Mouse (Mus musculus): ENCODE measurements around the gene Snrnp27. TPM values are rescaled to one million over a fixed set of nuclear protein-coding genes. Genes with fewer than 3 reads are reported as not detected.
A peak's percentile ranks its signal among the peaks of the same experiment; 100 is the strongest.

Gene Snrnp27
- total and polyA plus RNA-seq, 3 experiments, result 84.4 to 193 (median 87.0) TPM

DNA sequence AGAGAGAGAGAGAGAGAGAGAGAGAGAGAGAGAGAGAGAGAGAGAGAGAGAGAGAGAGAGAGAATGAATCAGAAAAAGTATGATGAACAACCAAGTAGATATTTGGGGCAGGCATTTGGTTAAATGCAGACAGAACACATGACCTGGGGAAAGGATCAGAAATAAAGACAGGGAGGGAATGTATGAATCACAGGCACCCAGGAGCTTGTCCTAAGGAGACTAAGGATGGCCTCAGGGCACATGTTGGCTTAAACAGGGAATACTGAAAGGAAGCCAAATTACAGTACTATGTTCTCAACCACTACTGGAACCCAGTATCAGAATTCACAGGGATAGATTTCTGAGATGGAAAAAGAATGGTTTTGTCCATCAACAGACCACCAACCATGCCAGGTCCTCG lies 2.6 kb upstream of the Snrnp27 start:
- no peak for DNase-seq (ENCODE audit: low spot score)
- Histone ChIP-seq H3K9me3 (replicated peaks) (no peaks in the 10 kb centered on the region), H3K27me3 (ENCODE audit: insufficient read depth, low read length) (no peaks in the 10 kb centered on the region), H3K36me3 (replicated peaks) (peaks cover 35% of the 10 kb centered on the region), H3K4me3 (ENCODE audit: low read depth, low read length) (no peak overlapping the region), H3K4me1 (ENCODE audit: insufficient read depth, low read depth, low read length) (peaks cover 28% of the 10 kb centered on the region)
- no peak for ATAC-seq (ENCODE audit: extremely low read depth, insufficient number of reproducible peaks, low FRiP score, poor library complexity, severe bottlenecking)
- TF ChIP-seq POLR2AphosphoS5 (IDR thresholded peaks at IDR 0.05; ENCODE audit: insufficient replicate concordance, low read depth, low read length) (no peak), CTCF (IDR thresholded peaks at IDR 0.05; ENCODE audit: low read depth, low read length) (no peak), TAL1 (conservative IDR thresholded peaks at IDR 0.05; ENCODE audit: low read depth, low read length) (no peak), GATA2 (IDR thresholded peaks at IDR 0.05; ENCODE audit: borderline replicate concordance, low read depth, low read length) (no peak), GATA1 (IDR thresholded peaks at IDR 0.05; ENCODE audit: borderline replicate concordance, low read length) (no peak)

DNA sequence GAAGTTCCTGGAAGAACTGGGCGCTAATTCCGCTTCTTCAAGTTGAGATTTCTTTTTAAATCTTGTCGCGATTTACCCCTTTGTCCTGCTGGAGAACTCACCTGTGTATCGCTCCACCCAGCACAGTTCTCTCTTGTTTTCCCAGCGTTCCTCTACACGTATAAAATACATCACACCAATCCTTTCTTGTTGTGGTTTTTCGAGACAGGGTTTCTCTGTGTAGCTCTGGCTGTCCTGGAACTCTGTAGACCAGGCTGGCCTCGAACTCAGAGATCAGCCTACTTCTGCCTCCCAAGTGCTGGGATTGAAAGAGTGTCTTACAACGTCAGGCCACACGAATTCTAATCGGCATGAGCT lies 311 bp upstream of the Snrnp27 start:
- Histone ChIP-seq H3K4me1 (ENCODE audit: insufficient read depth, low read depth, low read length) (peaks cover 24% of the 10 kb centered on the region), H3K9me3 (replicated peaks) (no peaks in the 10 kb centered on the region), H3K4me3 (ENCODE audit: low read depth, low read length) (peak overlapping the region; percentile 92), H3K27me3 (ENCODE audit: insufficient read depth, low read length) (no peaks in the 10 kb centered on the region), H3K36me3 (replicated peaks) (peaks cover 40% of the 10 kb centered on the region)
- ATAC-seq (ENCODE audit: extremely low read depth, insufficient number of reproducible peaks, low FRiP score, poor library complexity, severe bottlenecking) (no peak), DNase-seq (ENCODE audit: low spot score) (no peak)
- no peak for TF ChIP-seq POLR2AphosphoS5 (IDR thresholded peaks at IDR 0.05; ENCODE audit: insufficient replicate concordance, low read depth, low read length)
- TF ChIP-seq TAL1 (conservative IDR thresholded peaks at IDR 0.05; ENCODE audit: low read depth, low read length), result no peak
- no peak for TF ChIP-seq GATA1 (IDR thresholded peaks at IDR 0.05; ENCODE audit: borderline replicate concordance, low read length)
- no peak for TF ChIP-seq CTCF (IDR thresholded peaks at IDR 0.05; ENCODE audit: low read depth, low read length)
- TF ChIP-seq GATA2 (IDR thresholded peaks at IDR 0.05; ENCODE audit: borderline replicate concordance, low read depth, low read length), result no peak

DNA sequence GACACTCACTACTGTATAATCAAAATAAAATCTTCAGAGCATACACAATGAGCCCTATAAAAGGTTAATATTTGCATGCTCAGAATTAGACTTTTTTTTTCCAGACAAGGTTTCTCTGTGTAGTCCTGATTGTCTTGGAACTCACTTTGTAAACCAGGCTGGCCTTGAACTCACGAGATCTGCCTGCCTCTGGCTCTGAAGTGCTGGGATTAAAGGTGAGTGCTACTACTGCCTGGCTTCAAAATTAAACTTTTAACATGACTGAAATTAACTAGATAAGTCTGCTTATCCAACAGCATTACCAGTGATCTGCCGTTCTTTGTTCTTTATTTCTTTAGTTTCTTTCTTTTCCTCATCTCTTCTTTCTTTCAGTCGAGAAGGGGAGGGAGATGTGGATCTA lies 3.0 kb downstream of the Snrnp27 start:
- Histone ChIP-seq H3K9me3 (replicated peaks) (no peaks in the 10 kb centered on the region), H3K4me3 (ENCODE audit: low read depth, low read length) (no peak overlapping the region), H3K36me3 (replicated peaks) (peaks cover 65% of the 10 kb centered on the region), H3K4me1 (ENCODE audit: insufficient read depth, low read depth, low read length) (peaks cover 23% of the 10 kb centered on the region), H3K27me3 (ENCODE audit: insufficient read depth, low read length) (no peaks in the 10 kb centered on the region)
- ATAC-seq (ENCODE audit: extremely low read depth, insufficient number of reproducible peaks, low FRiP score, poor library complexity, severe bottlenecking), result no peak
- no peak for DNase-seq (ENCODE audit: low spot score)
- TF ChIP-seq GATA1 (IDR thresholded peaks at IDR 0.05; ENCODE audit: borderline replicate concordance, low read length), result no peak
- TF ChIP-seq TAL1 (conservative IDR thresholded peaks at IDR 0.05; ENCODE audit: low read depth, low read length), result no peak
- TF ChIP-seq POLR2AphosphoS5 (IDR thresholded peaks at IDR 0.05; ENCODE audit: insufficient replicate concordance, low read depth, low read length), result no peak
- TF ChIP-seq GATA2 (IDR thresholded peaks at IDR 0.05; ENCODE audit: borderline replicate concordance, low read depth, low read length), result no peak
- TF ChIP-seq CTCF (IDR thresholded peaks at IDR 0.05; ENCODE audit: low read depth, low read length), result no peak

DNA sequence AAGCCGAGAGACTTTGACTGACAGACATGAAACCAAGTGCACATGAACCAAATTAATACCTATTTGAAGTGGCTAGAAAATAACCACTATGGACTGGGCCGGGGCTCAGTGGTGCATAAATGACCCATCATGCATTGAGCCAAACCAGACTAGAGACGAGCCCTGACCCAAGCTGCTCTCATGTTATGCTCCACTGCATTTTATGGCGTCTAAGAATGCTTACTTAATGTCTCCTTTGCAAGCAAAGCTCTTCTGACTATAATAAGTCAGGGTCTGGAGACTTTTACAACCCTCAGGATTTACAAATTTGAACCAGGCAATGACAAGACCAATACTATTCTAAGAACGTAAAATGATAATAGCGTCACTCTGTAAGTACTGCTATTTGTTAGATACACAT lies 6.0 kb downstream of the Snrnp27 start:
- ATAC-seq (ENCODE audit: extremely low read depth, insufficient number of reproducible peaks, low FRiP score, poor library complexity, severe bottlenecking) (no peak), DNase-seq (ENCODE audit: low spot score) (no peak)
- Histone ChIP-seq H3K9me3 (replicated peaks) (no peaks in the 10 kb centered on the region), H3K27me3 (ENCODE audit: insufficient read depth, low read length) (no peaks in the 10 kb centered on the region), H3K4me3 (ENCODE audit: low read depth, low read length) (no peak overlapping the region), H3K4me1 (ENCODE audit: insufficient read depth, low read depth, low read length) (peaks cover 16% of the 10 kb centered on the region), H3K36me3 (replicated peaks) (peaks cover 93% of the 10 kb centered on the region)
- TF ChIP-seq GATA1 (IDR thresholded peaks at IDR 0.05; ENCODE audit: borderline replicate concordance, low read length), result no peak
- TF ChIP-seq POLR2AphosphoS5 (IDR thresholded peaks at IDR 0.05; ENCODE audit: insufficient replicate concordance, low read depth, low read length), result no peak
- no peak for TF ChIP-seq CTCF (IDR thresholded peaks at IDR 0.05; ENCODE audit: low read depth, low read length)
- TF ChIP-seq TAL1 (conservative IDR thresholded peaks at IDR 0.05; ENCODE audit: low read depth, low read length), result no peak
- no peak for TF ChIP-seq GATA2 (IDR thresholded peaks at IDR 0.05; ENCODE audit: borderline replicate concordance, low read depth, low read length)

DNA sequence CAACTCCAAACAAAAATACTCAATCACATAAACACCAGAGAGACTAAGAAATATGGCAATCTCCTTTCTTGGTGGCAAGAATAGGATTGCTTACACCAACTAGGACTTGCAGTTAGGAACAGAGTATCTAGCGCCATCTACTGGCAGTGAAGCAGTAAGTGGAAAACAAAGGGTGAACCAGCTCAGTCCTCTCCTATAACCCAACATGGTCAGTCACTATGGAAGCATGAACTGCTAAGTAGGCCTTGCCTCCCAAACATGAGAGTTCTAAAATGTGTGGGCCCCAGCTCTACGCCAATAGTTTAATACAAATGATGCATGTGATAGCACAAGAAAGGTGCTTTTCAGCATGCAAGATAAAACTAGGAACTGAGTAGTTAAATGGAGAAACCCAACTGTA lies 13.4 kb downstream of the Snrnp27 start:
- ATAC-seq (ENCODE audit: extremely low read depth, insufficient number of reproducible peaks, low FRiP score, poor library complexity, severe bottlenecking) (no peak), DNase-seq (ENCODE audit: low spot score) (peak; percentile 55)
- Histone ChIP-seq H3K27me3 (ENCODE audit: insufficient read depth, low read length) (no peaks in the 10 kb centered on the region), H3K9me3 (replicated peaks) (no peaks in the 10 kb centered on the region), H3K4me3 (ENCODE audit: low read depth, low read length) (no peak overlapping the region), H3K36me3 (replicated peaks) (peaks cover 66% of the 10 kb centered on the region), H3K4me1 (ENCODE audit: insufficient read depth, low read depth, low read length) (peaks cover 39% of the 10 kb centered on the region)
- no peak for TF ChIP-seq GATA2 (IDR thresholded peaks at IDR 0.05; ENCODE audit: borderline replicate concordance, low read depth, low read length)
- TF ChIP-seq CTCF (IDR thresholded peaks at IDR 0.05; ENCODE audit: low read depth, low read length), result peak; percentile 86

DNA sequence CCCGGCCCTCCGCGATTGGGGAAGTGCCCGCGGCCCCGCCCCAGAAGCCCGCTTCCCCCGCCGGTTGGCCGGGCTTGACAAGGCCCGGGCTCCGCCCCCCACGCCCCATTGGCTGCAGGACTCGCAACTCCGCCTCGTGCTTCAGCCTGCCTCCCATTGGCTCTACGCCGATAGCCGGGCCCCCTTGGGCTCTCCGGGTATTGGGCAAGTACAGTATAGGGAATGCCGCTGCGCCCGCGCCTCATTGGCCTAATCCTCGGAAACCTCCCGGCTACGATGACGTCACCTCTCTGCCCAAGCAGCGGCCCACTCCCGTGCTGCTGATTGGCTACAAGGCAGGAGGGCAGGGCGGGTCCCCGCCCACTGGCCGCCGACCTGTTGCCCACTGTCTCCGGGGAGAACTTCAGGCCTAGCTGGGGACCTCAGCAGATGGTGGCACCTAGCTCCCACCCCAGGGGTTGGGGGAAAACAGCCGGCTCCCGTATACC lies 15.0 kb downstream of the Snrnp27 start:
- H3K4me3 ChIP-seq (ENCODE audit: low read depth, low read length), result peak overlapping the region; percentile 86
- H3K27me3 ChIP-seq (ENCODE audit: insufficient read depth, low read length), result no peaks in the 10 kb centered on the region
- peaks cover 53% of the 10 kb centered on the region for H3K4me1 ChIP-seq (ENCODE audit: insufficient read depth, low read depth, low read length)
- H3K9me3 ChIP-seq (replicated peaks), result no peaks in the 10 kb centered on the region
- TF ChIP-seq GATA1 (IDR thresholded peaks at IDR 0.05; ENCODE audit: borderline replicate concordance, low read length) (no peak), CTCF (IDR thresholded peaks at IDR 0.05; ENCODE audit: low read depth, low read length) (no peak), TAL1 (conservative IDR thresholded peaks at IDR 0.05; ENCODE audit: low read depth, low read length) (no peak)
- peaks cover 58% of the 10 kb centered on the region for H3K36me3 ChIP-seq (replicated peaks)
- ATAC-seq (ENCODE audit: extremely low read depth, insufficient number of reproducible peaks, low FRiP score, poor library complexity, severe bottlenecking) (peak; percentile 97), DNase-seq (ENCODE audit: low spot score) (peak; percentile 100)

Data from G1E (cell line).